Mouse (Mus musculus) adrenal gland, postnatal 4 days (tissue): ENCODE results near the gene Gm14139. TPM values are rescaled to one million over a fixed set of nuclear protein-coding genes. Genes with fewer than 3 reads are reported as not detected.
A peak's percentile ranks its signal among the peaks of the same experiment; 100 is the strongest.
"Not testable (repeated sequence)": the region's sequence is repeated elsewhere in the genome, so short reads cannot be mapped to it uniquely, and the experiment has no call there.

Experiments used
- DNase-seq, 2 experiments: peaks; one replicate each; pipeline ENCODE4 v3.0.0; 2021 to 2022; ENCODE audit warnings: low spot score in 2 of 2, mixed read lengths in 2 of 2
- long read RNA-seq, 2 experiments: library from polyadenylated mRNA; stranded (forward); transcript quantifications; one replicate each; pipeline ENCODE4 v2.0.0; 2021
- total RNA-seq, 2 experiments: library from RNA; stranded (reverse); gene quantifications; 2 replicates each; pipeline ENCODE4 v1.2.3; 2021

The Gm14139 gene
- total RNA-seq: 1 to 10 TPM in 1 of 2 experiments, under 1 TPM in 1; 0.50 to 1.0 TPM
- long read RNA-seq, experiment 1, partial matches to known transcripts: 0 of 1 reads
- long read RNA-seq, experiment 1, other reads (novel, unspliced or antisense): 1 of 1 reads
- long read RNA-seq, experiment 2: 0 reads

DNA sequence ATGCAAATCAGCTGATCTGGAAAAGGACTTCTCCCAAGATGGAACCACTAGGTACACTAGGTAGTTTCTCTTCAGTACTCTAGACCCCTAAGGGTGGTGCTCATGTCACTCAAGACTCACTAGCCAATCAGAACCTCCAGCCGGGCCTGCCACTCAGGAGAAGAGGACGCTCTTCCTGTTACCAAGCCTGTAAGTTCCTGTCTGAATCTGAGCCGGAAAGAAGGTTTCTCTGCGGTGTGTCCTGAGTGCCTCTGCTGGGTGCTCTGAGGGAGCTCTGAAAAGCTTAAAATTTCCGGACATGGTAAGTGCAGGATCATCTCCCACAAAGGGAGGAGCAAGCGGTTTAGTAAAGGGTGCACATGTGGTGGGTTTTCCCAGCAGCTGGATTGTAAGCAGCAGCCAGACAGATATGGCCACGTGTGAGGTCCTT lies at the start of gene Gm14139:
Gene Gm14139, plus strand, starts transcription at position 186 of the 430 bp plus-strand sequence.
- not testable (repeated sequence) for DNase-seq

DNA sequence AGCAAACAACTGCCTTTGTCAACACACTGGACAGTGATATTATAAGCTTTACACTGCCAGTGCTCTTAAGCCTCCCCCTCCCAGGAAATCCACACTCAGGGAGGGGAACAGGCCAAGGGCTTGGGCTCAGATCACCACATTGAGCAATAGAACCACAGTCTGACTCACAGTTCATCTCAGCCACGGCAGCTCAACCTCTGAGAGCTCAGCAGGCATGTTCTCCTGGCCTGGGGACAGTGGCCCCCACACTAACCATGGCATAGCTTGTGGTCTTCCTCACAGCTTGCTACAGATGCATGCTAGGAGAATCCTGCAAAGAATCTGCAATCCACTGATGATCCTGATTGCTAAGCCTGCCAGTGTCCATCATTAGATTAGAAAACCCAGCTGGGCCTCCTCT lies 49.6 kb upstream of the Gm14139 start:
- DNase-seq: not testable (repeated sequence)

DNA sequence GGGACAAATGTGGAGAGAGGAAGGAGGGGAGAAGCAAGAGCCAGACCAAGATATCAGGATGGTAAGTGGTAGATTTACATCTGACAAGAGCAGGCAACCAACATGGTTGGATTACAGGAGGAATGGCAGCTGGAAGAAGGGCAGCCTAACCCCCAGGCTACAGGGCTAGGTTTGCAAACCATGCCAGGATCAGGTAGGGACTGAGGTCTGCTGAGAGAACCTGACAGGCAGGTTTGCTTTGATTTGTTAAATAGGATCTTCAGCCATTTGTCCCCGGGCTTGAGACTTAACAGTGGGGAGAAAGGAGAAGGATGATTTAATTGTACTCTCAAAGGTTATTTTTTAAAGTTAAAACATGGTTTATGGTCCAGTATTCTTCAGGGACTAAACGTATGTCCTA lies 48.8 kb upstream of the Gm14139 start:
- no peak for DNase-seq

DNA sequence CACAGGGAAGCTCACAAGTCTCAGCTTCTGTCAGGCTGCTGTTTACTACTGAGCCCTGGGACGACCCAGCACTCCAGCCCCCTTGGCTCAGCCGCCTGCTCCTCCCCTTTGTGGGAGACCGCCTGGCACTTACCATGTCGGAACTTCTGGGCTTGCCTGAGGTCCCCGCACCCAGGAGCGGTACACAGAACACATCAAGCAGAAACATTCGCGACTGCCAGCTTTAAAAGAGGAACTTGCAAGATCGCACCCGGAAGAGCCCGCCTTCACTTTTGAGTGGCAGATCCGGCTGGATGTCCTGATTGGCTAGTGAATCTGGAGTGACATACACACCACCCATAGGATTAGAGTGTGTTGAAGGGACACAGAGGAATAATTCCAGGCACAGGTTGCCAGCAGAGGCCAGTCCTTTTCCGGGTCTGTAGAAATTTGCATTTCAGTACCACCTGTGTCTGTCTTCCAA lies 45.1 kb upstream of the Gm14139 start, which contains the start of gene Zfp120:
Gene Zfp120, minus strand, starts transcription at position 274 of the 463 bp plus-strand sequence.
- DNase-seq: peak; percentile 45 to 63

DNA sequence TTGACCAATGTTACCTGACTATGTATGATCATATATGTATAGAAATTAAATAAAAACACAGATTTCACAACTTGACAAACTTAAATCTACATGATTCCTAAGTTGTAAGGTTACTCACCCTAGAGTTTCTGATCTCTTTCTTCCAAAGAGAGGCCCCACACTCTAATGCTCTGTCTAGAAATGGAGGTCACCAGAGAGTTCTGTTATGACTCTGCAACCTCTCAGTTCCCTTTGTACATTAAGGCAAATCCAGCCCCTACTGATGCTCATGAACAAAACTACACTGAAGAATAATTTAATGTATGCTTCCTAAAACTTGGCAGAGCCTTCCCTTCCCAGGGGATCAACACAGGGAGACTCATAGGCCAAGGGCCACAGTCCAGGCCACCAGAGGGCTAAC lies 14.9 kb upstream of the Gm14139 start:
- no peak for DNase-seq

DNA sequence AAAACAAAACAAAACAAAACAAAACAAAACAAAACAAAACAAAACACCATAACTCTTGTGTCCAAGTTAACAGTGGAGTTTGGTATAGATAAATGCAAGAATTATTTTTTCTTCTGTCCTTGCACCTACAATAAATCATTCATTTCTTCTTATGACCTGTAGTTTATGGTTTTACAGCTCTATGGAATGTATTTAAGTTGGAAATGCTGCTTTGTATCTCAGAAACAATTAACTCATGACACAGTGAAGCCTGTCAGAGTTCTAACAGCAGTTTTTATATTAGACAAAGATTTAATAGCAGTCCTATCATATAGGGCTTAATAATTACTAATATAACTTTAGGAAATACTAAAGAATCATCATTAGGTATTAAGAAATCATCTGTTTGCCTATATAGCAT lies 7.7 kb upstream of the Gm14139 start:
- no peak for DNase-seq

DNA sequence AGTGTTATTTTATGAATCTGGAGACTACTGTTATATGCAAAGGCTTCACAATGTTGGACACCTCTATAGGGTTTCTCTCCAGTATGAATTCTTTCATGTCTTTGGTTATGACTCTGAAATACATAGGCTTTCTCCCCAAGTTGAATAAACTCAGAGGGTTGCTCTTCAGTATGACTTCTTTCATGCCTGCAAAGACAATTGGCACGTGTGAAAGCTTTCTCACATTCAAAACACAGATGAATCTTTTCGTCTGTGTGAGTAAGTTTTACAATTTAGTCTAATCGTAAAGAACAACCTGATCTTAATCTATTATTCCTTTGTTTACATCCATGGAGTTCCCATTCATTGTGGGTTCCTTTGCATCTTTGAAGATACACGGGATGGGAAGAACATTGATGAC lies 2.0 kb upstream of the Gm14139 start, which contains the start of gene Gm10770:
Gene Gm10770, minus strand, starts transcription at position 101 of the 400 bp plus-strand sequence.
- DNase-seq: not testable (repeated sequence)

DNA sequence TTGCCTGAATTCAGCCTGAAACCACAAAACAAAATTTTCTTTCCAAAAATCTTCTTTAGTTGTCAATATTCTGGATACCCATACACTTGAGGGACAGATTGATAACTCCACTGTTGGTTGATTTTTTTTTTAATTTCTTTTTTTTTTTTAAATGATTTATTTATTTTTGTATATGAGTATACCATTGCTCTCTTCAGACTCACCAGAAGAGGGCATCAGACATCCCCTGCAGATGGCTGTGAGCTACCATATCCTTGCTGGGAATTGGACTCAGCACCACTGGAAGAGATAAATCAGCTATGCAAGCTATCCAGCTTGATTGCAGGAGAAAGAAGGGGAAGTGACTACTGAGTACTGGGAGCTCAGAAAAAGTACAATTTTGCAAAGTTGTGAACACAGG lies 509 bp upstream of the Gm14139 start:
- not testable (repeated sequence) for DNase-seq

DNA sequence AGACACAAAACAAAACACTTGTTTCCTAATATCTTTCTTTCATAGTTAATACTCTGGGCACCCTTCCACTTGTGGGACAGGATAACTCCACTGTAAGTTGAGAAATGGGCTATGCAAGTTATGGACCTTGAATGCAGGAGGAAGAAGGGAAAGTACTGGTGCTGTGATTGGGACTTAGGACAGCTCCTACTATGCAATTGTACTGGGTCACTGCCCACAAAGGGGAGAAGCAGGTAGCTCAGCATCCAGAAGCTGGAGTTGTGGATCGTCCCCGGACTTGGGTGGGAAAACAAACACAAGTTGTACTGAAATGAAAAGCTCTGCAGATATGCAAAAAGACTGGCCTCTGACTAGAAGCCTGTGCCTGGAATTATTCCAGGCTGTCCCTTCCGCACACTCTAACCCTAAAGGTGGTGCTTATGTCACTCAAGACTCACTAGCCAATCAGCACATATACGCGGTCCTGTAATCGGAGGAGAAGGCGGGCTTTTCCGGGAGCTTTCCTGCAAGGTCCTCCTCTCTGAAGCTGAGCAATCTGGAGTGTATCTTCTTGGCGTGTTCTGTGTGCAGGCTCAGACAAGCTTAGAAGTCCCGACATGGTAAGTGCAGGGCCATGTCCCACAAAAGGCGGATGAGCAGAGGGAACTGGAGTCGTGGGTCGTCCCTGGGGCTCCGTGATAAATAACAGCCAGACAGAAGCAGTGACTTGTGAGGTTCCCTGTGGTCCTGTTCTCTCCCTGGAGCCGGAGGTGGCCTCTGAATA lies 36.2 kb downstream of the Gm14139 start, which contains the start of gene Zfp937:
Gene Zfp937, plus strand, starts transcription at position 474 of the 763 bp plus-strand sequence.
- DNase-seq: peak; percentile 11 to 41

DNA sequence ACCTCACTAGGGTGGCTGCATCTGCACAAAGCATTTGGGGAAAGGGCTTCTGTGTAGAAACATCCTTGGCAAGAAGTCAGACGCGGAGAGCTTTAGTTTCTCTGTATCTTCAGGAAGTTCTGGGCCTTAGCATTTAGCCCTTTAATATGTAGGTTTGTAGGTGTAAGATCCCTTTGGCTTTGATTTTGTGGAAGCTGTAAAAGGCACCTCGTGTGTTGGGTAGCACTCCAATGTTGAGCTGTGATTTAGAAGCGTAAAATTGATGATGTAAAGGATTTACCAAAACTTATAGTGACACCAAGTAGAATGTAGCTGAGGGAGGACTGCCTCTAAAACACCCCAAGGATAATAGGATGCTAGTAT lies 36.8 kb downstream of the Gm14139 start:
- not testable (repeated sequence) for DNase-seq

DNA sequence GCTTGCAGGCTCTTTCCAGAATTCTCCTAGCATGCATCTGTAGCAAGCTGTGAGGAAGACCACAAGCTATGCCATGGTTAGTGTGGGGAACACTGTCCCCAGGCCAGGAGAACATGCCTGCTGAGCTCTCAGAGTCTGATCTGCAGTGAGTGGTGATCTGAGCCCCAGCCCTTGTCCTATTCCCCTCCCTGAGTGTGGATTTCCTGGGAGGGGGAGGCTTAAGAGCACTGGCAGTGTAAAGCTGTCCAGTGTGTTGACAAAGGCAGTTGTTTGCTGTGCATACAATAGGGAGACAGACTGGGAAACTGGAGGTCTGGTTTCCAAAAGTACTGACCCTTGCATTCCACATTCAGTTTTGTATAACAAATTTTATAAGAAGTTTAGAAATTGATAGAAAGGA lies 41.7 kb downstream of the Gm14139 start:
- not testable (repeated sequence) for DNase-seq

Other genes starting within 250 kb of the Gm14139 start
- gene Zfp120, start 45.0 kb upstream of the Gm14139 start, total RNA-seq: 10 to 100 TPM in 1 of 2 experiments, 1 to 10 TPM in 1; 8.9 to 10.8 TPM
- not detected for gene Gm10770, start 2.1 kb upstream of the Gm14139 start, total RNA-seq
- gene Zfp937, start 36.3 kb downstream of the Gm14139 start, total RNA-seq: 10 to 100 TPM; 13.0 to 13.1 TPM
- 1 to 10 TPM; 9.2 to 9.5 TPM for gene Gm21994, start 73.8 kb downstream of the Gm14139 start, total RNA-seq
- gene Gm14124, start 75.8 kb downstream of the Gm14139 start, total RNA-seq: under 1 TPM; 0.45 to 0.59 TPM
- gene Gm10130, start 141.9 kb downstream of the Gm14139 start, total RNA-seq: 1 to 10 TPM; 5.6 to 6.7 TPM
- 10 to 100 TPM in 1 of 2 experiments, 1 to 10 TPM in 1; 8.4 to 10.1 TPM for gene 3300002I08Rik, start 181.0 kb downstream of the Gm14139 start, total RNA-seq